Mouse (Mus musculus): ENCODE results near the gene Brf1.

The Brf1 gene

DNA sequence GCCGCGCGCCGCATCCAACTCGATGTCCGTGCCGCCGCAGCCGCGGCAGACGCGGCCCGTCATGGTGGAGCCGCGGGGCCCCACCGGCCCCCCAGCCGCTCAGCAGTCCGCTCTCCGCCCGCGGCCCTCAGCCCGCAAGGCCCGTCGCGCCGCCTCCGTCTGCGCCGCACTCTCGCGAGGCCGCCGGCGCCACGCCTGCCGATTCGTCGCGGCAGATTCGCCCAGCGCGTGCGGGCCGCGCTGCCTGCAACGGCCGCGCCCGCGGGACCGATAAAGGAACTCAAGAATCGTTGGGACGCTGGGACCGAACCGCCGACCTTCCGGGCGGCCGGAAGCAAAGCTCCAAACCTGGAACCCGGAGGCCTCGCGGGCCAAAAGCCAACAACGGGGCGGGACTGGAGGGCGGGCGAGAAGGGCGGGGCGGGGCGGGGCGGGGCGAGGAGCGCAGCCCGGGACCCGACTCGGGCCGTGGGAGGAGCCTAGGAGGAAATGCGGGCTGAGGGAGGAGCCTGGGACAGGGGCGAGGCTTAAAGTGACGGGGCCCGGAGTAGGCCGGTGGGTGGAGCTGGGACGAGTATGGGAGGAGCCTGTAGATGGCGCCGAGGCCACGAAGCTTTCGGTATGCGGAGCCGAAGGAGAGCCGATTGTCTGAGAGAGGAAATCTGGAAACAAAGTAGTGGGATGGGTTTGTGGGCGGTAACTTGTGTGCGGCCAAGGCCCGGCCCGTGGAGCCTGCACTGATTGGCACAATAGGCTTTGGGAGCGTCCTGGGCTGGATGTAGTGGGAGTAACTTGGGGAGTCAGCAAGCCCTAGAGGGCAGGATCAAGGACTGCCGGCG, at the start of gene Brf1:
Gene Brf1 (minus strand): TSS at position 411 of the 839 bp plus-strand sequence.
- H3K36me3 ChIP-seq (ENCODE audit: control insufficient read depth, insufficient read depth, low read length, poor library complexity, severe bottlenecking) = no peaks in the 10 kb centered on the region
- peak; percentile 98 for DNase-seq (ENCODE audit: low read depth, low spot score)
- H3K27me3 ChIP-seq (ENCODE audit: control insufficient read depth, insufficient read depth, low read length, poor library complexity, severe bottlenecking) = no peaks in the 10 kb centered on the region

DNA sequence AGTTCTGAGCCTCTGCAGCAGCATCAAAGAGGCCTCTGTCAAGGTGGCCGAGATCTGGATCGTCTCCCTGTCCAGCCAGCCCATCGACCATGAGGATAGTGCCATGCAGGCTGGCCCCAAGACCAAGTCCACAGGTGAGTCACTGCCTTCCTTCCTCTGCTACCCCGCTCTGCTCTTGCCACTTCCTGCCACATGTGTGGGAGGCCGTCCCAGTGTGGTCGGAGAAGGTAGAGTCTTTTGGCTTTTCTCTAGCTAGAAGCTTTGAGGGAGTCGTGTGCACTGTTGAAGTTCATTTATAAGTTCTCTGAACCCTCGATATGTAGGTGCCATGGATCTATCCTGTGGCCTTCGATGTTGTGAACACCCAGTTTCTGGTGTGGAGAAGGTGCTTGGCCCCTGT, 49.3 kb upstream of the Brf1 start:
- Histone ChIP-seq H3K36me3 (ENCODE audit: control insufficient read depth, insufficient read depth, low read length, poor library complexity, severe bottlenecking) (no peaks in the 10 kb centered on the region), H3K27me3 (ENCODE audit: control insufficient read depth, insufficient read depth, low read length, poor library complexity, severe bottlenecking) (no peaks in the 10 kb centered on the region)
- DNase-seq (ENCODE audit: low read depth, low spot score) = no peak

DNA sequence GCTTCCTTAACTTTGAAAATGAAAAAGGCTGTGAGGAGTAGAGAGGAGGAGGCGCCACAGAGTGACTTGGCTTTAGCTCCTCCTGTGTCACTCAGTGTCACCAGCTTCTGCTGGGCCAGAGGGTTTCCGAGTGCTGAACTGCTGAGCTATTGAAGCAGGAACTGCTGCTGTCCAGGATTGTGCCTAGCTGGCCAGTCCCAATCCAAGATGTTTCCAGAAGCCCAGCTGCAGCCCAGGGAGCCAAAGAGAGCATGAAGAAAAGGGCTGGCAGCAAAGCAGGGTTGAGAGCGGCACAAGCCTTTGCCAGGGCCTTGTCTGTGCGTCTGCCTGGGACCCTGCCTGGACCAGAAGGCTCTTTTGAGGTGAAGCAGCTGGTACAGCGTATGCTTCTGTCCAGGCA, 47.6 kb upstream of the Brf1 start:
- H3K27me3 ChIP-seq (ENCODE audit: control insufficient read depth, insufficient read depth, low read length, poor library complexity, severe bottlenecking) = no peaks in the 10 kb centered on the region
- no peaks in the 10 kb centered on the region for H3K36me3 ChIP-seq (ENCODE audit: control insufficient read depth, insufficient read depth, low read length, poor library complexity, severe bottlenecking)

DNA sequence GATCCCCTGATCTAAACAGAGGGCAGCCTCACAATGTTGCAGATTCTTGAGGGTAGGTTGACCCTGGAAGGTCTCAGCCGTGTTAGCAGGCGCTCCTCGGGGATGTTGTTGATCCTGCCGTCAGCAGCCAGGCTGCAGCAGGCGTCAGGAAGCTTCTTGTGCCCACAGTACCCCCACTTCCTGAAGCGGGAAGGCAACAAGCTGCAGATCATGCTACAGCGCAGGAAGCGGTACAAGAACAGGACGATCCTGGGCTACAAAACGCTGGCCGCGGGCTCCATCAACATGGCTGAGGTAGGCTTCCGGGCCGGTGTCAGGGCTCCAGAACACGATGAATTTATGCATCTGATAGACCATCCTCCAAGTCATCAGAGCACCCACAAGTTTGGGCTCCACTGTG, 46.4 kb upstream of the Brf1 start:
- no peaks in the 10 kb centered on the region for H3K36me3 ChIP-seq (ENCODE audit: control insufficient read depth, insufficient read depth, low read length, poor library complexity, severe bottlenecking)
- no peak for DNase-seq (ENCODE audit: low read depth, low spot score)
- H3K27me3 ChIP-seq (ENCODE audit: control insufficient read depth, insufficient read depth, low read length, poor library complexity, severe bottlenecking) = no peaks in the 10 kb centered on the region

More for the DNA sequence above, 47.6 kb upstream of the Brf1 start:
- DNase-seq (ENCODE audit: low read depth, low spot score) = no peak

DNA sequence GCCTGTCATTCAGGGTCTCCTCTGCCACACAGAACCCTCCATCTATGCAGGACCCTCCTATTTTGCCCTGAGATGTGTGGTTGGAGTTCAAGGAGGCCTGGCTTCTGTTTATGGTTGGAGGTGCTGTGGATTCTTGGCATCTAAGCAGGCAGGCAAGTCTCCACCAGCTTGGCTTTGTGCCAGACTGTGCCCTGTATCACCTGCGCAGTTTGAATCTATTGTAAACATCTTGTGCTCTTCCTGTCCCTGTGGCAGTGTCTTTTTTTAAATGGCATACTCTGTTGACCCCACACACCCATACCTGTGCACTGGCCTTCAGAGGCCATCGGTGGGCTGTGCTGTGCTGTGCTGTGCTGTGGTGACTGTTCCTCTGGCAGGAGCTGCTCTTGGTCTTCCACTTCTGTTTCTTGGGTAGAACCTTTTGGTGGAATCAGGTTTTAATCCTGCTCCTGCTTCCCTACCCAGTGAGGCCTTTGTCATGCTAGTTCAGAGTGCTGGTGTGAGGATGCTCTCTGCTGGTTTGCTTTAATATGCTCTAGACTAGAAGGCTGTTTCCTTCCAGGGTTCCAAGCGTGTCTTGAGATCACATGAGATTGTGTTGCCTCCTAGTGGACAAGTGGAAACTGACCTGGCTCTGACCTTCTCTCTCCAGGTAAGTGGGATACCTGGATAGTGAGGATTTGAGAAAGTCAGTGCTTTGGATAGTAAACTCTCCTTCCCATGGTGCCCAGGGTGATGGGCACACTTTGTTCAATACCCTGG, 44.6 kb upstream of the Brf1 start:
- H3K36me3 ChIP-seq (ENCODE audit: control insufficient read depth, insufficient read depth, low read length, poor library complexity, severe bottlenecking) = no peaks in the 10 kb centered on the region
- DNase-seq (ENCODE audit: low read depth, low spot score) = peak; percentile 31
- H3K27me3 ChIP-seq (ENCODE audit: control insufficient read depth, insufficient read depth, low read length, poor library complexity, severe bottlenecking) = no peaks in the 10 kb centered on the region

DNA sequence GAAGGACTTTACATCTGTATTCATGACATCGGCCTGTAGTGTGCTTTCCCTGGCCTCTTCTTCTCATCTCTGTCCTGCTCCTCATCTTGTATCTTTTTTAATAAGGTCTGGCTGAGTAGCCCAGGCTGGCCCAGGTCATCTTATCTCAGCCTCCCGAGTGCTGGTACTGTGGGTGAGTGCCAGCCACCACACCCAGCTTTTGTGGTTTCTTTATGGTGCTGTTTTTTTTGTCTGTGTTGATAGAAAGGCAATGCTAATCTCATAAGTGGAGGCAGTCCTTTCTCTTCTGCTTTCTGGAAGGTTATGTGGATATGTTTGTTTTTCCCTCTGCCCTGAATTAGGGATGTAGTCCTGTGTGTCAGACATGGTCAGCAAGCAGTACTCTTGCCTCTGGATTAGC, 42.0 kb upstream of the Brf1 start:
- DNase-seq (ENCODE audit: low read depth, low spot score) = no peak
- no peaks in the 10 kb centered on the region for H3K27me3 ChIP-seq (ENCODE audit: control insufficient read depth, insufficient read depth, low read length, poor library complexity, severe bottlenecking)
- no peaks in the 10 kb centered on the region for H3K36me3 ChIP-seq (ENCODE audit: control insufficient read depth, insufficient read depth, low read length, poor library complexity, severe bottlenecking)

DNA sequence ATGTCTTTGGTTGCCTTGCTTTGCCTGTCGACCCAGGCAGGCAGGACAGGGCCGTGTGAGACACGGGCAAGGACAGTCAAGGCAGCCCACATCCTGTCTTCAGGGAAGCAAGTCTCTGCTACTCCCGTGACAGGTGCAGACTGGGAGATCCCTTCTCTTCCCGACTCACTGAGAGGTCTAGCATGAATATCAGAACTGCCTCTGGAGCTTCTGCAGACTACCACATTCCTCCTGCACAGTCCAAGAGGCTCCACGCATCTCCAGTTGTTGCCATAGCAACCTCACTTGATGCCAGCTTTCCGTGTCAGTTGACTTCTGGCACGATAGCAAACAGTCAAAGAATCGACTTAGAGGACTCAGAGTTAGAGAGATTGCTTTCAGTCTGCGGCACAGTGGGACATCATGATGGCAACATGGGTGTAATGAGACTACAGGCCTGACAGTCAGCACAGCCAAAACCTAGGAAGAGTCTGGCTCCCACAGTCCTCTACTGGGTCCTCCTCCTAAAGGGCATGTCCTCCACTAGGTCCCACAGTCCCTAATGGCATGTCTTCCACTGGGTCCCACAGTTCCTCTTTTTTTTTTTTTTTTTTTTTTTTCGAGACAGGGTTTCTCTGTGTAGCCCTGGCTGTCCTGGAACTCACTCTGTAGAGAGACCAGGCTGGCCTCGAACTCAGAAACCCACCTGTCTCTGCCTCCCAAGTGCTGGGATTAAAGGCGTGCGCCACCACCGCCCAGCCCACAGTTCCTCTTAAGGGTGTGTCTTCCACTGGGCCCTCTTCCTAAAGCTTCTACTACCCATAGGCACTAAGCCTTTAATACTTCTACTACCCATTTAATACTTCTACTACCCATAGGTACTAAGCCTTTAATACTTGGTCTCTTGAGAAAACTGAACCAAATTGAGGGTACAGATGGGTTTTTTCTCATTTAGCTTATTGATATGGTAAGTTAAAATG, 41.3 kb upstream of the Brf1 start:
- no peaks in the 10 kb centered on the region for H3K27me3 ChIP-seq (ENCODE audit: control insufficient read depth, insufficient read depth, low read length, poor library complexity, severe bottlenecking)
- DNase-seq (ENCODE audit: low read depth, low spot score) = no peak
- H3K36me3 ChIP-seq (ENCODE audit: control insufficient read depth, insufficient read depth, low read length, poor library complexity, severe bottlenecking) = no peaks in the 10 kb centered on the region

DNA sequence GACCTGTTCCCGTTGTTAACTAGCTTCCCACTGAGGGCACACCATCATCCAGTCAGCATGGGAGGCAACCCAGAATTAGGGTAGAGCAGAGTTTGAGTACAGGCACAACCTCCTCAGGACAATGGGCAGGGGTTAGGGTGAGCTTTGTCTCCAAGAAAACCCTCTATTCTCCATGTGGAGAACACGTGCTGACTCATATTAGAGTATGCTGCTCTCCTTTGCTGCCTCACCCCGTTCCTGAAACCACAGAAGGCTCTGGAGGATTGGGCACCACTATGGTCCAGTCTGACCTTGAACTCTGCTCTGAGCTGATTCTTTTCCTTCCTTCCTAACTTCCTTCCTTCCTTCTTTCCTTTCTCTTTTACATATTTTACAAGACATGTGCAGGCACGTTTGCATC, 37.9 kb upstream of the Brf1 start:
- no peaks in the 10 kb centered on the region for H3K27me3 ChIP-seq (ENCODE audit: control insufficient read depth, insufficient read depth, low read length, poor library complexity, severe bottlenecking)
- H3K36me3 ChIP-seq (ENCODE audit: control insufficient read depth, insufficient read depth, low read length, poor library complexity, severe bottlenecking) = no peaks in the 10 kb centered on the region
- no peak for DNase-seq (ENCODE audit: low read depth, low spot score)

DNA sequence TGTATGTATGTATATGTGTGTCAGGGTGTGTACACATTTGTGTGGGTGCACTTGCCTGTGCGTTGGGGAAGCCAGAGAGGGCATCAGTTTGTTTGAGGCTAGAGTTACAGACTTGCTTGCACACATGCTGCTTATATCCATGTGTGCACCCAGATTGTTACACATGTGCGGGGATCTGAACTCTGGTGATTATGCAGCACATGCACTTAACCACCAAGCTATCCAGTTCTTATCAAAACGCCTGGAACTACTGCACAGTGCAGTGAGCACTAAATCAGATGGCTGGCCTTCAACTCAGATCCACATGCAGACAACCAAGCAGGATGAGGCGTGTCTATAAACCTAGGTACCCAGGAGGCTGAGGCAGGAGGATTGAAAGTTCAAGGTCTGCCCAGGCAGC, 36.5 kb upstream of the Brf1 start:
- Histone ChIP-seq H3K27me3 (ENCODE audit: control insufficient read depth, insufficient read depth, low read length, poor library complexity, severe bottlenecking) (no peaks in the 10 kb centered on the region), H3K36me3 (ENCODE audit: control insufficient read depth, insufficient read depth, low read length, poor library complexity, severe bottlenecking) (no peaks in the 10 kb centered on the region)
- no peak for DNase-seq (ENCODE audit: low read depth, low spot score)

DNA sequence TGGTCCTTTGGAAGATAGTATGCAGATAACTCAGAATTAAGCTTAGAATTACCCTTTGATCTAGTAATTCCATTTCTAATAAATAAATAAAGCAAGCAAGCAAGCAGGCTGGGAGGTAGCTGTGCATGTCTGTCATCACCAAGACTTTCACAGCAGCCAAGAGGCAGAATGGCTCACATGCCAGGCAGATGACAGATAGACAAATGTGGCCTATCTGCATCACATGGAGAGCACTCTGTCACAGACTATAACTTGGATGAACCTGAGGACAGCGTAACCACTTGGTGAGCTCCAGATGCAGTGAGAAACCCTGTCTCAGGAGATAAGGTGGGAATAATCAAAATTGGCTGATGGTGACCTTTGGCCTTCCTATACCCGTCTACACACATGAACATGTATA, 34.6 kb upstream of the Brf1 start:
- Histone ChIP-seq H3K36me3 (ENCODE audit: control insufficient read depth, insufficient read depth, low read length, poor library complexity, severe bottlenecking) (no peaks in the 10 kb centered on the region), H3K27me3 (ENCODE audit: control insufficient read depth, insufficient read depth, low read length, poor library complexity, severe bottlenecking) (no peaks in the 10 kb centered on the region)
- DNase-seq (ENCODE audit: low read depth, low spot score) = no peak

DNA sequence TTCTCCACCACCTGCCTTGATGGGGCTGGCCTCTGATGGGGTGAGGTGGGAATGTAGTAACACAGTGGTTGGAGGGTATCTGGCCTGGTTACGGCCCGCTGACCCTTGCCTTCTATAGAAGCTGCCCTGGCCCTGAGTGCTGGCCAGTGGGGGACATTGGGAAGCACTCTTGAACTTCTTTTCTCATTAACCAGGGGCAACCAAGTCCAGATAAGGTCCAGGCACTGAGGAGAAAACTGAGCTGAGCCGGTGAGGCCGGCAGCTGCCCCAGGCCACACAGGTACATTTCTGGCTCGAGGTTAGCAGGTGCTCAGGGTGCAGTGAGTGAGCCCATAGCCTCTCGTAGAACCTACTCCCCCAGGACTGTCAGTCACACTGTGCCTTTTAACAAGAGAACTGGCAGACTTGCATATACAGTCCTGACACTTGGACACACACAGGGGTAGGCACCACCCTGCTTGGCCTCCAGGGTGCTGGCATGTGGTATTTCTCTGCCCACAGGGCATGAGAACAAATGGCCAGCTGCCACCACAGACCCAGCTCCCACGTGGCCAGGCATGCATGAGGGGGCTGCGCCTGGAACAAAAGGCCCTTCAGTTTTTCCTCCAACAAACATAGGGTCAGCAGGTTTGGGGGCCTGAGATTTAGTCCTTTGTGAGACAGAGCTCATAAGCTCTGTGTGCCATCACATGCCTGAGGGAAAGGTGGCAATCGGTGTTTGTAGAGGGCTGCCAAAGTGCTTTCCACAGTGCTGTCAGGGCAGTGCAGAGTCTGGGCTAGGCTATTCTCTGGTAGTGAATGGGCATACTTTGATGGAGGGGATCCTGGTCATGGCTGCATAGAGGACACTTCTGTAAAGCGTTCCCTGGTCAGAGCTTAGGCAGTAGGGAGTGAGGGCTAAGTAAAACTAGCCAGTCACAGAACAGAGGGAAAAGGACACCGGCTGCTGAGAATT, 32.1 kb upstream of the Brf1 start:
- no peaks in the 10 kb centered on the region for H3K27me3 ChIP-seq (ENCODE audit: control insufficient read depth, insufficient read depth, low read length, poor library complexity, severe bottlenecking)
- no peak for DNase-seq (ENCODE audit: low read depth, low spot score)
- no peaks in the 10 kb centered on the region for H3K36me3 ChIP-seq (ENCODE audit: control insufficient read depth, insufficient read depth, low read length, poor library complexity, severe bottlenecking)

DNA sequence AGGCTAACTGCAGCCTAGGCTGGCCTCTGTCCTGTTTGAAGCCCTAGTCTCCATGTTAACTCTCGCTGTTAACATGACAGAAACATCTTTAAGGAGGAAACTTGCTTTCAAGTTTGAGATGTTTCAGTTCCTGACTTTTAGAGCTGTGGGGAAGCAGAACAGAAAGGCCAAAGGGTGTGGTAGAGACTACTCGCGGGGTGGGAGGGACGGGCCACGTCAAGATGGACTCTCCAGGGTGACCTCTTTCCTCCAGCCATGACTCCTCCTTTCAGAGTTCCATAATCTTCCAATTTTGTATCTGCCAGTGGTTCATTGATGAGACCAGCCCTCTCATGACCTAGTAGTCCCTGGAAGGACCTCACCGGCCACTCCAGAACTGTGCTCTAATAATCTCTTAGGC, 30.9 kb upstream of the Brf1 start:
- no peaks in the 10 kb centered on the region for H3K36me3 ChIP-seq (ENCODE audit: control insufficient read depth, insufficient read depth, low read length, poor library complexity, severe bottlenecking)

DNA sequence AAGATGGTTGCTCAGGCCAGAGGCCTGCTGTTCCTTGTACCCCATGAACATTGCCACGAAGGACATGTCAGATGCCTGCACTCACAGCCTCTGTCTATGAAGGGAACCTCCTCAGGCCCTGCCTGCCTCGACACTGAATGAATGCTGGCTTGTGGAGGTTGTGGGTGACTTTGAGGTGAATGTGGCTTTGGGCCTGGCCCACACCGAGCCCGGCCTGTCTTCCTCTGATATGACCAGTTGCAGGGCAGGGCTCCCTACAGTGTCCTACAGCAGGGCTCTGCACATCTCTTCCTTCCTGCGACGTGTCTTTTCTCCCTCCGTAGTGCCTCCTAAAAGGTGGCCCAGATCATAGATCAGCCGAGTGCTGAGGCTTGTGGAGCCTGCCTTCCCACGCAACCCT, 30.5 kb upstream of the Brf1 start:
- H3K36me3 ChIP-seq (ENCODE audit: control insufficient read depth, insufficient read depth, low read length, poor library complexity, severe bottlenecking) = no peaks in the 10 kb centered on the region
- DNase-seq (ENCODE audit: low read depth, low spot score) = no peak
- H3K27me3 ChIP-seq (ENCODE audit: control insufficient read depth, insufficient read depth, low read length, poor library complexity, severe bottlenecking) = no peaks in the 10 kb centered on the region

More for the DNA sequence above, 30.9 kb upstream of the Brf1 start:
- no peaks in the 10 kb centered on the region for H3K27me3 ChIP-seq (ENCODE audit: control insufficient read depth, insufficient read depth, low read length, poor library complexity, severe bottlenecking)
- no peak for DNase-seq (ENCODE audit: low read depth, low spot score)

DNA sequence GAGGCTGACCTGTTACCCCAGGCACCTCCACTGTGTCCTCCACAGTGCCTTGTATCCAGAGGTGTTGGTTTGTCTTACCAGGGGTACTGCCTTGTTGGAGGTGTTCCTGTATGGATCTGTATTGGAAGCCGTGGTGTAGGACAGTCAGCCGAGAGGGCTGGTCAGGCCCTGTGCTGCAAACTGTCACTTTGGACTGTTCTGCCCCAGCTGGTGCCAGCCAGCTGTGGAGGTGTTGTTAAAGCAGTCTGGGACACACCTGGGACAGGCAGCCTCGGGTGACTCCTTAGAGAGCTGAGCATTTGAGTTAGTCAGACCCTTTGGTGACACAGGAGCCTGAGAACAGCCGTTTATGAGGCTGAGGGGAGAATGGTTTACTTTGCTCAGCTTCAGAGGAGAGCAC, 29.5 kb upstream of the Brf1 start:
- no peak for DNase-seq (ENCODE audit: low read depth, low spot score)
- no peaks in the 10 kb centered on the region for H3K27me3 ChIP-seq (ENCODE audit: control insufficient read depth, insufficient read depth, low read length, poor library complexity, severe bottlenecking)

More for the DNA sequence above, 29.5 kb upstream of the Brf1 start:
- H3K36me3 ChIP-seq (ENCODE audit: control insufficient read depth, insufficient read depth, low read length, poor library complexity, severe bottlenecking) = no peaks in the 10 kb centered on the region

Measured in splenic B cell, adult 2 months (primary cell).